Mouse (Mus musculus): ENCODE data around the gene Gm44503.

The Gm44503 gene

DNA sequence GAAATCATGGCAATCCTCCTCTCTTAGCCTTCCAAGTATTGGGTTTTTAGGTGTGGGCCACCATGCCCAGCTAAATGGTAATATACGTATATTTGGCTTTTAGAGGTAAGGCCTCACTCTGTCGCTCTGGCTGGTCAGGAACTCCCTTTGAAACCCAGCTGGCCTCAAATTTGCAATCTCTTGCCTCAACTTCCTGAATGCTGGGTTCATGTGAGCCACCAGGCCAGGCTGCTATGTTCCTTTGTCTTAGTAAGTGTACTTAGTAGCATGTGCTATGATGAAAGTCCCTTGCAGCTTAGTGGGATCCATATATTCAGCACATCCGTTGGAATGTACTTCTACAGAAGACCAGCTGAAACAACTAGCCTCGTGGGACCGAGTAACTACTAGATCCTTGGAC, 16.1 kb downstream of the Gm44503 start:
- no peak for DNase-seq (ENCODE audit: low spot score)

DNA sequence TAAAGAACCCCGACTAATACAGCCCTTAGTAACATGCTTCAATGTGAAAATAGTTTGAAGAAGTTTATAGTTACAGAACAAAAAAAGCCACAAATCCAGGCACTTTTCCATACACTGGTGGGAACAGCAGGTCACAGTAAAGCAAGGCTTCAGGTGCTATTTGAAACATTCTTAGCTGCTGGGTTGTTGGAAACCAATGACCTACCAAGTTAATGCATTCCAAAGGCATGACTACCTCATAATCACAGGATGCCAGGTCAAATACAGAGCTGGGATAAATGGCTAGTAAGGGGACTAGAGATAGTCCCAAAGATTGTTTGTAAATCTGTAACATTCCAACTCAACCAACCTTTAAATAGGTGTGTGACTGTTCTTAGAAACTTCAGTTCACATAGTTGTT, 16.6 kb downstream of the Gm44503 start:
- DNase-seq (ENCODE audit: low spot score), result no peak

DNA sequence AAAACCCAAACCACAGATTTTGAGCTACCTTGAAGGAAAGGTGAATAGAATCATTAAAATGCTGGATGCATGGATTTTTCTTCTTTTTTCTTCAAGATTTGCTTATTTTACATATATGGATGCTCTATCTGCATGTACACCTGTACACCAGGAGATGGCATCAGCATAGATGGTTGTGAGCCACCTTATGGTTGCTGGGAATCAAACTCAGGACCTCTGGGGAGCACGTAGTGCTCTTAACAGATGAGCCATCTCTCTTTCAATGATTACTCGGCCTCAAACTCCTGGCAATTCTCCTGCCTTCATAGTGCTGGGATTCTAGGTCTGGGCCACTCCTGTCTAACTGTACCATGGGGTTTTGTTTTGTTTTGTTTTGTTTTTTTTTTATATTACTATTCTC, 24.4 kb downstream of the Gm44503 start:
- no peak for DNase-seq (ENCODE audit: low spot score)

DNA sequence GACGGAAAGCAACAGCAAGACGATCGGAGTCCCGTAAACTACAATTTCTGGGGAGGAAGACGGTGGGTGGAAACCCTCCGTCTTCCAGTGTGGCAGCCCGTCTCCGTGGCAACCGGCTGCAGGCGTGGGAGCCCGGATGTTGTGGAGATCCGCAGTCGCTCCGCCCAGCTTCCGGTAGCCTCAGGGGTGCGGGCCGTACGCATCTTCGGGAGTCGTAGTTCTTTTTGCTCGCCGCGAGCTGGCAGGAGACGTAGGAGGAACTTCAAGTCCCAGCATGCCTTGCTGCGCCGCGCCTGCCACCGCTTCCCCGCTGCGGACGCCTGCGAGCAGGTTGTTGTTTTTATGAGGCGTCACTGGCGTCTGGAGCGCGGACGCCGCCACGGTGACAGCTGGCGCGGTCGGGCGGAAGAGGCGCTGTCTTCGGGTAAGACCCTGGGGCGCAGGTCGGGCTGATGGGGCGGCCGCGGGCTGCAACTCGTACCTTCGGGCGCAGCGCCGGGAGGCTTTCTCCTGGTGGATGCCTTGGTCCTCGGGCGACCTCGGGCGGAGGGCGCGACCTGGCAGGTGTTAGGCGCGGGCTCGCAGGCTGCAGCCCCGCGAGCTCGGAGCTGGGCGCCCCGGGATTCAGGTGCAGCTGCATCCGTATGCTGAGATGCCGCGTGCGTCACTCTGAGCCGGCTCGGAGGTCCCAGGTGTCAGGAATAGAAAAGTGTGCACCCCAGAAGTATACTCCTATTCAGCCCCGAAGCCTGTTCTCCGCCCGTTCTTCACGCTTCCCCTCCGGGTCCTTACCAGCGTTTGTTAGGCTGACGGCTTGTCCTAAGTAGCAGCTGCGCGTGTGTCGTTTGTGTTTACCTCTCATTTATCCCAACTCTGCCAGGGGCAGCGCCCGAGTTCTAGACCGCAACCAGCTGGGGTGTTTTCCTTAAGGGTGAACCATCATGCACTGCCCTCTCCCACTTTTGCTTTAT, 26.9 kb downstream of the Gm44503 start, which contains the start of the genes Ccpg1os and Ccpg1:
Ccpg1os (minus strand) TSS at position 133 of the 971 bp plus-strand sequence.
Ccpg1 (plus strand) TSS at position 180 of the 971 bp plus-strand sequence.
- DNase-seq (ENCODE audit: low spot score), result peak; percentile 88

DNA sequence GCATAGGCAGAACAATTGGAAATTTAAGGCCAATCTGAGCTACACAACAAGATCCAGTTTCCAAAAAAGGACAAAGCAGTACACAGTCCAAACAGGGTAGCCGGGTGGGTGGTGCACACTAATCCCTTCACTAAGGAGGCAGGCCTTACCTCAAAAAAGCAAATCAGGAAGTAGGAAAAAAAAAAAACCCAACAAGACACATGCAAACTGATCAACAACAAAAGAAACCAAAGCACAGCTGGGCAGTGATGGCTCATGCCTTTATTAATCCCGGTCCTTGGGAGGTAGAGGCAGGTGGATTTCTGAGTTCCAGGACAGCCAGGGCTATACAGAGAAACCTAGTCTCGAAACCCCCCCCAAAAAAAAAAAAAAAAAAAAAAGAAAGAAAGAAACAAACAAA, 29.1 kb downstream of the Gm44503 start:
- DNase-seq (ENCODE audit: low spot score), result no peak

DNA sequence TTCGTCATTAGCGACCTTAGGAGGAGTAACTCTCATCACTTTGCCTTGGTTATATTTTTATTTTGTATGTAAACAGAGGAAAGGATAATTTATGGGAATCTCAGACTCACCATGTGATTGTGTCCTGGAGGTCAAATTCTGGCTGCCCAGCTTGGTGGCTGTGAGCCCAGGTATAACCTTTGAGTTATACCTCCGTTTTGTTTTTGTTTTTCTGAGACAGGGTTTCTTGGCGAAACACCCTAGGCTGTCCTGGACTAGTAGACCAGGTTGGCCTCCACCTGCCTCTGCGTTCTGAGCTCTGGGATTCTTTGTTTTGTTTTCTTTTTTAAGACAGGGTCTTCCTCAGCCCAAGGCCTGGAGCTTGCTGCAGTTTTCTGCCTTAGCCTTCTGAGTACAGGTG, 30.1 kb downstream of the Gm44503 start:
- no peak for DNase-seq (ENCODE audit: low spot score)

DNA sequence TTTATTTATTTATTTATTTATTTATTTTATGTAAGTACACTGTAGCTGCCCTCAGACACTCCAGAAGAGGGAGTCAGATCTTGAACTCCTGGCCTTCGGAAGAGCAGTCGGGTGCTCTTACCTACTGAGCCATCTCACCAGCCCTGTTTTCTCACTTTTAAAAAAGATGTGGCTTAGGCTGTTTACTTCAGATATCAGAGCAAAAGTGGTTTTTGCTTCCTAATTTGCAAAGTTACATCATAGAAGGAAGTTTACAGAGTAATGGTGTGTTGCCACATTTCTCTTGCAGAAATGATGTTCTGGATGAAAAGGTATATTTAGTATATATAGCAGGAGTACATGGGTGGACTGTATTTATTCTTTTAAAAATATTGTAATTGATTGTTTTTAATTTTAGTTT, 32.8 kb downstream of the Gm44503 start:
- no peak for DNase-seq (ENCODE audit: low spot score)

DNA sequence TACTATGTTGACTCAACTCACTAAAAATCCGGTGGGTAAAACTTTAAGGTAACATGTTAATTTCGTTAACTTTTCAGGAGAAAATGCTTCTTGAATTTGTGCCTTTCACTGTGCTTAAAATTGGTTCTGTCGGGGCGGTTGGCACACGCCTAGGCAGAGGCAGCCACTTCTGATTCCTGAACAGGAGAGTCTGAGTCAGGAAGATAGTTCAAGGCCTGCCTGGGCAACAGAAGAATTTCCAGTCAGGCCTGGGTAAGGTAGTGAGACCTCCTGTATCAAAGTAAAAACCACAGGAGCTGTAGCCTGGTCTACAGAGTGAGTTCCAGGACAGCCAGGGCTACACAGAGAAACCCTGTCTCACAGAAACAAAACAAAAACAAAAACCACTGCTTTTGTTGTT, 33.9 kb downstream of the Gm44503 start:
- no peak for DNase-seq (ENCODE audit: low spot score)

DNA sequence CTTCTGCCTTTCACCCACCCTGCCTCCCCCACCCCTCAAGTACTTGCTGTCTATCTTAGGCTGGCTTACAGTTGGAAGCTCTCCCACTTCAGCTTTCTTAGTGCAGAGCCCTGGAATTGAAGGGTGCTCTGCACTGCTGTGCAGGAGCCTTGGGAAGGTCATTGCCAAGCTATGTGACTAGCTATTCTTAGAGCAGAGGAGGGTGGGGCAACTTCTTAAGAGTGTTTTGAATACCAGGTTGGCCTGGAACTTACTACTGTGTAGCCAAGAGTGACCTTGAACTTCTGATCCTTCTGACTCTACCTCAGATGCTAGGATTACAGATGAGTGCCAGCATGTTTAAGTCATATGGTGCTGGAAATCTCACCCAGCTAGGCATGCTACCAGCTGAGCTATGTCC, 37.5 kb downstream of the Gm44503 start:
- no peak for DNase-seq (ENCODE audit: low spot score)

DNA sequence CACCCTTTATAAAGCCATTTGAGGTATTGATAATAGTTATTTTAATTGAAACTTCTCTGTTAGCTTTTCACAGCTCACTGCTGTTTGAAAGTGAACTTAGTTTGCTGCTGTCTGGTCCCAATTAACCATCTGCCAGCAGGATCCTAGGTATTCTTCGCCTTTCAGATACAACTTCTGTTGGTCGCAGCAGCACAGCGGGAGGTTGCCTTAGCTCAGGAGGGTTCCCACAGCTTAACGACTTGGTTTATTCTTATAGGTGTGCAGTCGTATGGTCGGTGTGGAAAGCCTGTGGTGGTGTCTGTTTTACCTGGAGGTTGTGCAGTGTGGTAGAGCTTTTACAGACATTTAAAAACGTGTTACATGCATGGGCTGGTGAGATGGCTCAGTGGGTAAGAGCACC, 38.2 kb downstream of the Gm44503 start:
- no peak for DNase-seq (ENCODE audit: low spot score)

DNA sequence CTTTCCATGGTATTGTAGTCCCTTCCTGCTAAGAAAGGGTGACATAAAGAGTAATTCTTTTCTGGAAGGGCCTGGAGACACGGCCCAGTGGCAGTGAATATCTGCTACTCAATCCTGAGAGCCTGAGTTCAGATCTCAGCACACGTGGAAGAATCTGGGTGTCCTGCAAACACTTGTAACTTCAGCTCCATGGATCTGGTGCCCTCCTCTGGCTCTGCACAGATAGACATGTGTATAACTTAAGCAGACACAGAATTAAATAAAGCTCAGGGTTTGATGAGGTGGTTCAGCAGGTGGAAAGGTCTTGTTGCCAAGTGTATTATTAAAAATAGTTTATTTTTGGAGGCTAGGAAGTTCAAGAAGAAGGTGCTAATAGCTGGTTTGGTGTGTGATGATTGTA, 41.8 kb downstream of the Gm44503 start:
- DNase-seq (ENCODE audit: low spot score), result no peak

DNA sequence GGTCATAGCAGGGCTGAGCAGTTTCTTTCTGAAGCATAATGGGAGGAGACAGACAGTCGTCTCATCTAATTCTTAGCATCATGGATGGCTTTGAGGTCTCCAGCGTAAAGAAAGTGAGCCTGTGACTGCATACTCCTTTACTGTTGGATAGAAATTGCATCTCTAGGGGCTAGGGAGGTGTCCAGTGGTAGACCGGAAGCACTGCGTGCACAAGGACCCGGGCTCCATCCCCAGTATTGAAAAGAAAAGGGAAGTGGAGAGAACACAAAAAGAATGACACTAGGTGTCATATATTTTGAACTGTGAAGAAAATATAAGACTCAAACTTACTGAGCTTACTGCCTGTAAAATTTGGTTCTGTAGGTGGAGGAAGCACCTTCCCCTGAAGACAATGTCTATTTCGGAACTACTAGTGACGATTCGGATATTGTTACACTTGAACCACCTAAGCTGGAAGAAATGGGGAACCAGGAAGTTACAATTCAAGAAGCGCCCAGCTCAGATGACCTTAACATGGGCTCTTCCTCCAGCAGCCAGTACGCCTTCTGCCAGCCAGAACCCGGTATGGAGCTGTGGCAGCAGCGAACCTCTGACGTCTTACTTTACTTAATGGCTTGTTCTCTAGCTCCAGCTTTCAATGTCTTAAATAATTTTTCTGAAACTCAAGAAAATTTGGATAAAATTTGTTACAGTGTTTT, 42.8 kb downstream of the Gm44503 start:
- no peak for DNase-seq (ENCODE audit: low spot score)

DNA sequence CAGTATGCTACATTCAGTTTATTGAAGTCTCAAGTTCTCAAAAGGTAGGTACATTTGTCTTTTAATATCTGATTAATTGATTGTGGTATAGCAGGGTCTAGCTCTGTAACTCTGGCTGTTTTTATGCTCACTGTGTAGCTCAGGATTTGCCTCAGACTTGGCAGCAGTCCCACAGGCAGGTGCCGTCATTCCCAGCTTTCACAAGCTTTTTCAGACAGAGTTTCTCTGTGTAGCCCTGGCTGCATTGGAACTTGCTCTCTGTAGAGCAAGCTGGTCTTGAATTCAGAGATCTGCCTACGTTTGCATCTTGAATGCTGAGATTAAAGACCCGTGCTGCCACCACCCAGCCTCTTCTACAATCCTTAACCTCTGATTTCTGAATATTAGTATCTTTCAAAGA, 43.5 kb downstream of the Gm44503 start:
- DNase-seq (ENCODE audit: low spot score), result no peak

DNA sequence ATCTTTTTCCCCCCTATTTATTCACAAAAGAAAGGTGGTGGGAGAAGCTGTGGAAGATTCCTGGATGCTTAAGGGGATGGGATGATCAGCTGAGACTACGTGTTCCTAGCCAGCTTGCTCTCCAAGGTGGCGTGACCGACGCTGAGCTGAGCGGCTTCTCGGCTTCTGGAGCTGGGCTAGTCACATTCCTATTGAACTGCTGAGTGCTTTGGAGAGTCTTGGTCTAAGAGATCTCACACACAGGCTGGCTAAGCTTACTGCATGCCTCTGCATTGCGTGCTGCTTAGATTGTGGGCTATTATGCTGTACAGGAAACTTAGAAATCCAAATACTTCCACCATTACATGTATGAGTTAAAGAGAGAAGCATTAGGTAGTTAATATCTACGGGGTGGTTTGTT, 45.4 kb downstream of the Gm44503 start:
- DNase-seq (ENCODE audit: low spot score), result no peak

DNA sequence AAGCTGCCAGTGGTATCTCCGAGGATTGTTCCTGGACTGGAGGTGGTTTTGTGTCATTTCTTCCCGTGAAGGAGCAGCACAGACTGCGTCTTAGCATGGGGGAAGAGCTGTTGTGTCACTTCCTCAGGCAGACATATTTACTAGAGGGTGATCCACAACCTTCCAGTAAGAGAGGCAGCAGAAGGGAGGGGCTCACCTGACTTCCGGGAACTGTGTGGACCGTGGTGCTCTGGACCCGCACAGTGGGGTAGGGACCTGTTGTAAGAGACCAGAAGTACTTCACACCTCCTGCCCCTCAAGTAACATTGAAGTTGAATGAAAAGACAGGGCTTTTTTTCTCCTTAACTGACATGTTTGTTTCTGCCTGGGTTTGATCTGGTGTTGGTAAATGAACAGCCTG, 46.5 kb downstream of the Gm44503 start:
- no peak for DNase-seq (ENCODE audit: low spot score)

DNA sequence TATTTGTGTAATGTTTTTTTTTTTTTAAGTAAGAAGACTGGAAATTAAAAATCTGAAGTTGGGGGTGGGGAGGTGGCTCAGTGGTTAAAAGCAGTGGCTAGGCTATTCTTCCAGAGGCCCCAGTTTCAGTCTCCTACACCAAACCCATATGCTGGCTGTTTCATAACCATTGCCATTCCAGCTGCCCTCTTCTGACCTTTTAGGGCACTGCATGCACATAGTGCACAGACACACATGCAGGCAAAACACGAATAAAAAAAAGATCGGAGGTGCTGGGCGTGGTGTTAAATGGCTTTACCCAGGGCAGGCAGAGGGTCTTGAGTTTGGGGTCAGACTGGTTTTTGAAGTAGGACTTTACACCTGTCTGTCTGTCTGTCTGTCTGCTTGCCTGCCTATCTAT, 47.5 kb downstream of the Gm44503 start:
- no peak for DNase-seq (ENCODE audit: low spot score)

DNA sequence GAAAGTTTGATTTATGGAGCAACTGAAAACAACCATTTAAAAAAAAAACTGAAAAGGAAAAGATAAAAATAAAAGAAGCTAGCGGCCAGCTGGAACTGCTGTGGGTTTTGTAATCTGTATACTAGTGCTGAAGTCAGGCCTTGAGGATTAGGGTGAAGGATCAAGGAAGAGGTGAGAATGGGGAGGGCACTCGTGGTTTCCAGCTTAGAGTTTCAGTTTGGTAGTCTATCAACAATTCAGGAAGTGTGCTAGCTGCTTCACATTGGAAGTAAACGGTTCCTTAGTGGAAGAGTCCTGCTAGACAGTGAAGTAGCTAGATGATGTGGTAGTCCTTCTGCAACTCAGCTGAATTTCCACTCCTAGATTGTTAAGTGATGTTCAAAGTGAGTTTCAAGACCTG, 49.7 kb downstream of the Gm44503 start:
- DNase-seq (ENCODE audit: low spot score), result no peak

DNA sequence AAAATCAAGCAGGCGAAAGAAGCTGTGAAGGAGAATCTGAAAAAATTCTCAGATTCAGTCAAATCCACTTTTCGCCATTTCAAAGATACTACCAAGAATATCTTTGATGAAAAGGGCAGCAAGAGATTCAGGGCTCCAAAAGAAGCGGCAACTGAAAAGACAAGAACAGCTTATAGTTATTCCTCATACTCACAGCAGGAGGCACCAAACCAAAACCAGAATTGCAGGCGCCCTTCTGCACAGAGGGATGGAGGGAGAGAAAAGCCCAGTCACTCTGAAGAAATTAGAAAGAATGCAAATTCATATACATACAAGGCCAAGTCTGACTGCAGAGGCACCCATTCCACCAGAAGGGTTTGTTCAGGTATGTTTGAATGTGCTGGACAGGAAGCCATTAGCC, 54.0 kb downstream of the Gm44503 start:
- DNase-seq (ENCODE audit: low spot score), result no peak

DNA sequence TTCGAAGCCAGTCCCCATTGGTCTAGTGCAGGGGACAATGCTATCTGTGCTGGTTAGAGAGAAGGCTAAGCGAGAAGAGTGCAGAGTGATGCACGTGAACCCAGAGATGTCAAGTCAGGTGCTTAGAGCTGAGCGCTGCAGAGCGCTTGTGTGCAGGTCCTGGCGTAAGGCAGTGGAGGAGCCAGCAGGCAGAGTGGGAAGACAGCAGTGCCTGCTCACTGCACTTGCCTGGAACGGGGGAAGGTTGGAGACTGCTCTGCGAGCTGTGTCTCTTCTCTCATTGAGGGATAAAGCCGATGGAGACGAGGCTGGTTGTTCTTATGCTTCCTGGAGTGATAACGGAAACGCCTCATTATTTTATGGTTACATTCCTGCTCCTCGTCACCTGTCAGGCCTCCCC, 56.1 kb downstream of the Gm44503 start:
- DNase-seq (ENCODE audit: low spot score), result no peak

DNA sequence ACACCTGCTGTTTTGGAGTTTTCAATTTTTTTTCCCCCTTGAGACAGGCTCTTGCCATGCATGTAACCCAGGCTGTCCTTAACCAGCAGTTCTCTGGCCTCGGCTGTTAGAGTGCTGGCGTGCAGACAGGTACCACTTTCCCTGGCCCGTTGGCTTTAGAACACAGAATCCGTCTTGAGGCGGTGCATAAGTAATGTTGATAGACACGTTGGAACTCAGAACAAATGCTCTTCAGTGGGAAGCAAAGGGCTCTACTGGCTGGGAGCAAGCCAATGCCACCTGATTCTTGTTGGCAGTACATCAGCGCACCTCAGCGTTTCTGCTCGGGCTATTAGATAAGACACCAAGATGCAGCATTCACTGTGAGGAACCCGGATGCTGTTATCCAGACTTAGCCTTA, 61.2 kb downstream of the Gm44503 start:
- no peak for DNase-seq (ENCODE audit: low spot score)

DNA sequence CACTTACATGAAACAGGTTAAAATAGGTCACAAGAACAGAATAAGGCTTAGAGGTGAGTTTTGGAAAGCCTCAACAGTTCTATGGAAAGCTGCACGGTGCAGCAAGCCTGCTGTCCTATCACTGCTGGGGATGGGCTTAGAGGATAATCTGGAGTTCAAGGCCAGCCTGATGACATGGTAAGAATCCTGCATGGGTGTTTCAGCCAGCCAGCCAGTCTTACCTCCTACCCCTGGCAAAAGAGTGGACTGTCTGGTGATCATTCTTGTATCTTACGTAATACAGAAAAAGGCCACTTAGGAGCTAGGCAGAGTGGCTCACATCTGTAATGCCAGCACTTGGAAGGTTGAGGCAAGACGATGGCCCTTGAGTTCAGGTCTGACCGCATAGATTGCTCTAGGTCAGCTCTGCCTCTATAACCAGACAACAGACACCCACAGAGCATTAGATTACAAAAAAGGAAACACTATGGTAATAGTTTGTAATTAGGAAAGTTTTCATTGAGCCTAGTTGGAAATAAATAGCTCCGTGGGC, 62.0 kb downstream of the Gm44503 start:
- no peak for DNase-seq (ENCODE audit: low spot score)

DNA sequence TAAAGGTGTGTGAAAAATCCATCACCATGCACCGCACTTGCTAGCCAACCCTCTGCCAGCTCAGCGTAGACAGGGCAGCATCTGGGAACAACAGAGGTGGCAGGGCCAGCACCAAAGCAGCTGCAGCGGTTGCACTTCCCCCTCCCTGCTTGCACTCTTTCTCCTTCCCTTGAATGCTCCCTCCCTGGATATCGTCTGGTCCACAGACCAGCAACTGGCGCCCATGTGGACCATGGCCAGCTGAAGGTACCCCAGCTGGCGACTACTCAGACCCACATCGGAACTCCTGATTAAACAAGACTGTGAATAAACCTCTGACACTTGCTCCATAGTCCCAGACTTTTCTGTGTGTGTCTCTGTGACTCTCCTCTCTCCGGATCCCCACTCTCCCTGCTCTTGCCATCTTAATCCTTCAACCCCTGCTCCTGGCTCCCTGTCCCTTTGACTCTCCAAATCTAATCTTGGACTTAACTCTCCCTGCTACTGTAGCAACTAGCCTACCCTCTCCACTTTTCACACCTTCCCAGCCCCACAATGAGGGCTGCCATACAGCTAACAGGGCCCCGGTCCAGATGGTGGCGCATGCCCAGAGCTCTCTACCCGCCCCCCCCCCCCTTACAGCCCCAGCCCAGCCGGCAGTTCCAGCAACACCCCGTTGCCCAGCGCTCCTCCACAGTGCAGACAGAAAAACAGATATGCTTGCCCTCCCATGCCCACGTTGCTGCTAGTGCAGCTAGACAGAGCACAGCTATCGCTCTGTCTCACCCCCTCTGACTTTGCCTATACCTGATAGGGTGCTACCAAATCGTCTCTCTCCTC, 67.4 kb downstream of the Gm44503 start:
- no peak for DNase-seq (ENCODE audit: low spot score)

All from spleen, adult 12 weeks (tissue).